ENCODE assay signal across 8 mouse cellular contexts in genomic region chr13:99458658-99459386, GRCm38 (mm10). TPM values are rescaled to one million over a fixed set of nuclear protein-coding genes. Genes with fewer than 3 reads are reported as not detected.
DNase-seq lines count a peak whose midpoint lies in the region; ATAC-seq lines count a peak whose summit lies in the region.

No protein-coding gene starts in this region.

- no peaks in the 10 kb centered on the region for H3K9me3 ChIP-seq in heart, embryonic 15.5 days (replicated peaks)
- H3K9me3 ChIP-seq in limb, embryonic 10.5 days (replicated peaks): no peaks in the 10 kb centered on the region

- H3K9ac ChIP-seq in heart, embryonic 15.5 days: no peak overlapping the region

- no peak overlapping the region for H3K4me2 ChIP-seq in heart, embryonic 15.5 days

- H3K27me3 ChIP-seq in heart, embryonic 15.5 days: no peaks in the 10 kb centered on the region
- no peaks in the 10 kb centered on the region for H3K27me3 ChIP-seq in limb, embryonic 10.5 days (ENCODE audit: low read depth, poor library complexity, severe bottlenecking)

- 68% methylated on average over 12 of the region's 12 CpGs for WGBS in heart, embryonic 15.5 days
- WGBS in limb, embryonic 10.5 days: 88% methylated on average over 12 of the region's 12 CpGs

- no peak for DNase-seq in heart, postnatal 25 days (ENCODE audit: low spot score)
- peak; percentile 27 for DNase-seq in urinary bladder, postnatal 14 days (ENCODE audit: low spot score)
- DNase-seq in urinary bladder, adult 2 months (ENCODE audit: low spot score): no peak
- no peak for DNase-seq in limb, embryonic 10.5 days (ENCODE audit: low spot score)
- DNase-seq in urinary bladder, postnatal 25 days (ENCODE audit: low spot score): no peak

- H3K27ac ChIP-seq in heart, embryonic 15.5 days: peak overlapping the region; percentile 13
- peak overlapping the region; percentile 9; the same call in 1 of the 2 replicates for H3K27ac ChIP-seq in limb, embryonic 10.5 days

- peaks cover 18% of the 10 kb centered on the region for H3K4me1 ChIP-seq in heart, embryonic 15.5 days (replicated peaks)
- peaks cover 5% of the 10 kb centered on the region; the same call in 1 of the 2 replicates for H3K4me1 ChIP-seq in limb, embryonic 10.5 days

- intact Hi-C loops in heart, postnatal 25 days (cut with DNase I): no loop called here

- H3K36me3 ChIP-seq in heart, embryonic 15.5 days: peaks cover 7% of the 10 kb centered on the region; the same call in 1 of the 2 replicates
- H3K36me3 ChIP-seq in limb, embryonic 10.5 days: peaks cover 4% of the 10 kb centered on the region; the same call in 1 of the 2 replicates

- no peak overlapping the region for H3K4me3 ChIP-seq in heart, embryonic 15.5 days
- H3K4me3 ChIP-seq in limb, embryonic 10.5 days: no peak overlapping the region

- peak; percentile 64; the same call in 1 of the 2 replicates for ATAC-seq in heart, embryonic 15.5 days (replicated peaks; ENCODE audit: insufficient number of reproducible peaks, insufficient read depth, low FRiP score, low read depth)
- no peak for ATAC-seq in activated CD4-positive, CD25-positive, alpha-beta regulatory T cell, adult 4 months
- ATAC-seq in monocyte, adult 5-6 weeks (replicated peaks; ENCODE audit: insufficient number of reproducible peaks, low FRiP score, low TSS enrichment, poor library complexity, severe bottlenecking): no peak

RNA-seq across cellular contexts. Expression of gene Map1b, which starts 57.5 kb away (rescaled TPM):
- polyA plus RNA-seq in heart, embryonic 15.5 days (2015; fragmentation: Nextera tagmentation; extraction: Ambion mirVana): 99.2 and 110 TPM in 2 replicates
- total RNA-seq in heart, postnatal 25 days (2021): 10 to 100 TPM; 12.4 to 14.9 TPM
- polyA plus RNA-seq in urinary bladder, adult 2 months (2012; rRNA removed): 7.6 and 16.2 TPM in 2 replicates
- polyA plus RNA-seq in limb, embryonic 10.5 days (2016; fragmentation: Nextera tagmentation; extraction: Ambion mirVana): 60.1 and 64.6 TPM in 2 replicates
- under 1 TPM; 0.04 to 0.40 TPM for polyA plus RNA-seq in activated CD4-positive, CD25-positive, alpha-beta regulatory T cell, adult 4 months (2017; shearing (Covaris generic))
- total RNA-seq in monocyte, adult 5-6 weeks (2017): 0.11 to 0.19 TPM (median 0.19 TPM) in 3 replicates
